Mouse (Mus musculus) right cerebral cortex, postnatal 4 days (tissue): ENCODE data around the gene Cryaa.
"Not testable (repeated sequence)": the region's sequence is repeated elsewhere in the genome, so short reads cannot be mapped to it uniquely, and the experiment has no call there.

Source experiments
- DNase-seq: peaks from one replicate; pipeline ENCODE4 v3.0.0-alpha.2; 2022

Gene Cryaa

GRCm38 (mm10) chr17:31660661-31661250, 16.9 kb upstream of the Cryaa start:
- DNase-seq: peak; percentile 75

GRCm38 (mm10) chr17:31662855-31663254, 14.8 kb upstream of the Cryaa start:
- no peak for DNase-seq

GRCm38 (mm10) chr17:31664760-31665159, 12.8 kb upstream of the Cryaa start:
- DNase-seq: peak; percentile 67

- no peak for DNase-seq
Observed at GRCm38 (mm10) chr17:31668306-31668705, 9.3 kb upstream of the Cryaa start.

- no peak for DNase-seq
Observed at GRCm38 (mm10) chr17:31670163-31670562, 7.4 kb upstream of the Cryaa start.

GRCm38 (mm10) chr17:31671698-31672097, 5.9 kb upstream of the Cryaa start:
- DNase-seq: no peak

- no peak for DNase-seq
Observed at GRCm38 (mm10) chr17:31672279-31672678, 5.3 kb upstream of the Cryaa start.

- DNase-seq: no peak
Observed at GRCm38 (mm10) chr17:31674426-31674825, 3.2 kb upstream of the Cryaa start.

- no peak for DNase-seq
Observed at GRCm38 (mm10) chr17:31680450-31680849, 2.8 kb downstream of the Cryaa start.

- peak; percentile 85 for DNase-seq
Observed at GRCm38 (mm10) chr17:31685514-31686224, 8.1 kb downstream of the Cryaa start.

GRCm38 (mm10) chr17:31686225-31686564, 8.6 kb downstream of the Cryaa start:
- no peak for DNase-seq

- DNase-seq: no peak
Observed at GRCm38 (mm10) chr17:31688112-31688511, 10.5 kb downstream of the Cryaa start.

- DNase-seq: no peak
Observed at GRCm38 (mm10) chr17:31689606-31690005, 12.0 kb downstream of the Cryaa start.

- no peak for DNase-seq
Observed at GRCm38 (mm10) chr17:31692918-31693317, 15.3 kb downstream of the Cryaa start.

- peak; percentile 70 for DNase-seq
Observed at GRCm38 (mm10) chr17:31693330-31694022, 15.9 kb downstream of the Cryaa start.

GRCm38 (mm10) chr17:31694023-31694376, 16.4 kb downstream of the Cryaa start:
- DNase-seq: no peak

- no peak for DNase-seq
Observed at GRCm38 (mm10) chr17:31694949-31695348, 17.3 kb downstream of the Cryaa start.

GRCm38 (mm10) chr17:31695356-31695755, 17.7 kb downstream of the Cryaa start:
- not testable (repeated sequence) for DNase-seq

- no peak for DNase-seq
Observed at GRCm38 (mm10) chr17:31698347-31698746, 20.7 kb downstream of the Cryaa start.

- no peak for DNase-seq
Observed at GRCm38 (mm10) chr17:31703276-31703980, 25.8 kb downstream of the Cryaa start.

GRCm38 (mm10) chr17:31705271-31706020, 27.8 kb downstream of the Cryaa start:
- peak; percentile 56 for DNase-seq

GRCm38 (mm10) chr17:31709121-31709741, 31.6 kb downstream of the Cryaa start:
- no peak for DNase-seq
